Mouse (Mus musculus): Measurements from ENCODE around the gene Ephb2.

GRCm38 (mm10) chr4:136721937-136722336 is 113.9 kb downstream of the Ephb2 start:
- TF ChIP-seq ZNF384 (IDR thresholded peaks at IDR 0.05; ENCODE audit: low read depth, low read length): no peak
- no peak for TF ChIP-seq HCFC1 (IDR thresholded peaks at IDR 0.05; ENCODE audit: borderline replicate concordance, insufficient read depth, low read length)
- TF ChIP-seq MAFK (IDR thresholded peaks at IDR 0.05; ENCODE audit: insufficient read depth, low read depth, low read length): no peak

All from ES-E14 (cell line).